Mouse (Mus musculus) urinary bladder, postnatal 36 days (tissue): ENCODE results near the gene 2610507B11Rik.
A peak's percentile ranks its signal among the peaks of the same experiment; 100 is the strongest.

Source experiments
- DNase-seq, 2 experiments: peaks; one replicate each; pipeline ENCODE4 v3.0.0; 2022; ENCODE audit warnings: low spot score in 2 of 2, mixed read lengths in 1 of 2

The 2610507B11Rik gene

DNA sequence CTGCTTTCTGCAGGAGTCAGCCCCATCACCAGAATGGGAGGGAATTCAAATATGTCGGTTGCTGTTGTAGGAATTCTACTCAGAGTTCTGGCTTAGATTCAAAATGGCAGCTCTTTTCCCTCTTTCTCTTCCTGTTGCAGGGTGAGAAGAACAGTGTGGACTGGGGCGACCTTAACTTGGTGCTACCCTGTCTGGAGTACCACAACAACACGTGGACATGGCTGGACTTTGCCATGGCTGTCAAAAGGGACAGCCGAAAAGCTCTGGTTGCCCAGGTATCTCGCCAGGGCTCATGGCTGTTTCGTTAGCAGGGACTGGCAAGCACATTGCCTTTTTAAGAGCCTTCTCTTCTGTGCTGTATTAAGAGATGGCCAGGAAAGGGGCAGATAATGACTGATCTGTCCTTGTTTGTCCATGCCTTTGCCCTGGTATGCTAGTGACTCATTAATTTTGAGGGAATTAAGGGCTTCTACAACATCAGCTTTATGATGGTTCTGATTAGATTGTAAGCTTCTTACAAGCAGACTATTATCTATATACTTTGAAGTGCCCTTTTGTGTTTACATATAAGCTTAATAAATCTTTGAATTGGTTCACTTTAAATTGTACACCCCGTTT, 27.7 kb downstream of the 2610507B11Rik start:
- DNase-seq: no peak

- DNase-seq: no peak
Observed at GRCm38 (mm10) chr11:78290654-78291053, 29.1 kb downstream of the 2610507B11Rik start, which contains the start of gene BC030499. TSS of gene BC030499 (plus strand) at chr11:78290841.

GRCm38 (mm10) chr11:78294585-78294984, 33.0 kb downstream of the 2610507B11Rik start:
- no peak for DNase-seq

DNA sequence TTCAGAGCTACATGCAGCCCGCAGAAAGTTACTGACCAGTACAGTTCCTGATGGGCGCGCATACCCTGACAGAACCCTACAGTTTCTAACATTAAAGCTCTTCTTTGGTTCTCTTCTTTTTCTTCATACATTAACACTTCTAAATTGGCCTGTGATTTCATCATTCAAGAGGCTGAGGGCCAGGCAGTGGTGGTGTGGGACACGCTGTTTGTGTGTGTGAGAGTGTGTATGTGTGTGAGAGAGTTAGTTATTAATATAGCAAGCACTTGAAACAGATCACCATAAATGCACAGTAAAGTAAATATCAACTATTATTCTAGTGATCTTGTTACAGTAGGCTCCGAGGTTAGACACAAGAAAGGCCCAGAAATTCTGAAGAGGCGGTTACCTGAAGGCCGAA, 39.4 kb downstream of the 2610507B11Rik start:
- DNase-seq: no peak

DNA sequence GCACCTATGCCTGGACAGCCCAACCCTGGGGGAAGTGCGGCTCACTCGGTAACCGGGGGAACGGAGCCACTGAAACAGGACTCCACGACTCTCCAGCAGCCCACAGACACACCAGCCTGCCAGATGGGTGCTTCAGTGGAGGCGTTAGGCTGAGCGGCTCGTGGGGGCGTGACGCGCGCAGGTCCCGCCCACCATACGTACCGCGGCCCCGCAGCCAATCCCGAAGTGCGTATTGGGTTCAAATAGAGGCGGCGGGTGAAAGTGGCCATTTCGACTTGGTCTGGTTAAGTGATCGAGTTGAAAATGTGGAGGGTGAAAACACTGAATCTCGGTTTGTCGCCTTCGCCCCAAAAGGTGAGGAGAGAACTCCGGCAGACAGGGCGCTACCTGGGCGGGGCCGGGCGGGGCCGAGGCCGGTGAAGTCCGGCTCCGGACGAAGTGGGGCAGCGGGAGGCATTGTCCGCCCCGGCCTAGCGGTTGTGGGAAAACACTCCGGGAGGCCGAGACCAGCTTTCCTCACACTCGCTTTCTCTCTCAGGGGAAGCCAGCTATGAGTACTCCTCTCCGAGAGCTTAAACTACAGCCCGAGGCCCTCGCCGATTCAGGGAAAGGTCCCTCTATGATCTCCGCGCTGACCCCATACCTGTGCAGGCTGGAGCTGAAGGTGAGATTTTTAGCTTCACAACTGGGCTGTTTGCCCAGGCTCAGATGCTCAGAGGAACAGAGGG, 40.0 kb downstream of the 2610507B11Rik start, which contains the start of gene Spag5:
Spag5 (plus strand) TSS at position 173 of the 728 bp plus-strand sequence.
- DNase-seq: peak; percentile 84 to 90

GRCm38 (mm10) chr11:78305272-78305671, 43.7 kb downstream of the 2610507B11Rik start:
- DNase-seq: no peak

DNA sequence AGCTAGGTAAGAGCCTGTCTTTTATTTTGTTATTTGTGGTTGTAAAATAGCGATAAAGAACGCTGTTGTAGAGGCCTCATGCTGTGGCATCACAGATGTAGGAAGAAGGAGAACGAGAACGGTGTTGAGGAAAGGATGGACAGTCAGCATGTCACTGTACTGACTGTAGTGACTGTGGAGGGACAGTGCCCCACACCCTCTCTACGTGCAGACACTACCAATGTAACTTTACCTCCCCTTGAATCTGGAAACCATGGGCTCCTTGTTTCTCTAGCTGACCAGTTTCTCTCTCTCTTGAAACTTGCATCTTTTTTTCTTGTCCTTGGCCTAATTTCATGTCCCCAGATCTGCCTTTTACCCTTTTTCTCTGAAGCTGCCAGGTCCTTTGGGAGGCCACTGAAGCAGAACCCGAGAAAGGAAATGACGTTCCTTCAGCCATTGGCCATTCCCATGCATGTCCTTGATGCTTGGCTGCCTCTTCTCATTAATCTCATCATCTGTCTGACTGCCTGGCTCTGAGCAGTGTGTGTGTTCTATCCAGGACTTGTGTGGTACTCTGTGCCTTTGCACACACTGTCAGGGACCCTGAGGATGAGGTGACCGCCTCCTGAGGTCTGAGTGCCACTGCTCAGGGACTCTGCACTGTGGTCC, 49.4 kb downstream of the 2610507B11Rik start:
- no peak for DNase-seq

- no peak for DNase-seq
Observed at GRCm38 (mm10) chr11:78313662-78314061, 52.1 kb downstream of the 2610507B11Rik start.

- DNase-seq: no peak
Observed at GRCm38 (mm10) chr11:78318411-78318810, 56.9 kb downstream of the 2610507B11Rik start.

DNA sequence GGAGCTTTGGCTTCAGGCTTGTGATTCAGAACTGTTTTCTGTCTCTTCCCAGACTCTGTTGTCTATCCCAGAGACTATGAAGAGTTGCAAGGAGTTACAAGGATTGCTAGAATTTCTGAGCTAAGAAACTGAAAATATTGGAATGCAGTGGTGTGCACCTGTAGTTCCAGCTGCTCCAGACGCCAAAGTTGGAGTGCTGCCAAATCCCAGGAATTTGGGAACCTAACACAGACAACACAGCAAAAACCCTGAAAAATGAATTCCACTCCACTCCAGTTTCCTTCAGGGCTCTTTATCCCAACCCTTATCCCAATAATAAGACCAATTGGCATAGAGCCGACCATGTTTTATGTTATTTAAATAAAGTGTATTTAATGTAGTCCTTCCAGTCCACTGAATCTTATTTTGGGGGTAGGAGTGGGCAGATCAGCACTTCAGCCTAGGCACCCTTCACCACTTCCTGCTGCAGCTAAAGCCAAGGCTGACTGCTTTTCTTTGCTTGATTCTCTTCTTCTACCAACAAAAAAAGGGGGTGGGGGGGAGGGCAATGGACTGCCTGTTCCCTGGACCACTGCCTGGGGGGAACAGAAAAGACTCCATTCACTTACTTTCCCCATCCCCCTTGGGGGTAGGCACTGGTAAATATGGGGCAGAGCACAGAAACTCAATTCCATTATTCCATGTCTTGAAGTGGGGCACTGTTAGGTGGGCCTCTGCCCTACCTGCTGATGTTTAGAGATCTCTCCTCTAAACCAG, 60.7 kb downstream of the 2610507B11Rik start:
- DNase-seq: no peak

GRCm38 (mm10) chr11:78322860-78323259, 61.3 kb downstream of the 2610507B11Rik start, which contains the start of gene Aldoc:
TSS of gene Aldoc (plus strand) at chr11:78322968.
- DNase-seq: peak; percentile 63 to 83

DNA sequence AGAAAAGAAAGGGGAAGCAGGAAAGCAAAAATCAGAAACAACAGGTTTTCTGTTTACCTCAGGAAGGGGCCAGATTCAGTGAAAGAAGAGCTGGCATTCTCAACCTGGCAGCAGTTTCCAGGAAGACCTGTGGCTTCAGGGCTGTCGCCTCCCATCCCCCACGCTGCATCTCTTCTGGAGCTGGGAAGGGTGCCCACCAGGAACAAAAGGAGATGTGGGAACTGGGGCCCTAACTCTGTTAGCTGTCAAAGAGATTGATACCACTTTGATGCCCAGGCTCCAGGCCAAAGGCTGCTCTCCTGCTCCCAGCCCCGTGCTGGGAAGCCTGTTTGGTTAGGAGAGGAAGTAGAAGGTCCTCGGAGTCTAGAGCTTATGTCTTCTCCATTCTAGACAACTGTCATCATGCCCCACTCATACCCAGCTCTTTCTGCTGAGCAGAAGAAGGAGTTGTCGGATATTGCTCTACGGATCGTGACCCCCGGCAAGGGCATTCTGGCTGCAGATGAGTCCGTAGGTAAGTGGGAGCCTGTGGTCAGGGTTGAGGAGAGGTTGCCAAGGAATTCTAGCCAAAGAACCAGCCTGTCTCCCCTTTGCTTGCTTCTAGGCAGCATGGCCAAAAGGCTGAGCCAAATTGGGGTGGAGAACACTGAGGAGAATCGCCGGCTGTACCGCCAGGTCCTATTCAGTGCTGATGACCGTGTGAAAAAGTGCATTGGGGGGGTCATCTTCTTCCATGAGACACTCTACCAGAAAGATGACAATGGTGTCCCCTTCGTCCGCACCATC, 62.6 kb downstream of the 2610507B11Rik start:
- DNase-seq: no peak

DNA sequence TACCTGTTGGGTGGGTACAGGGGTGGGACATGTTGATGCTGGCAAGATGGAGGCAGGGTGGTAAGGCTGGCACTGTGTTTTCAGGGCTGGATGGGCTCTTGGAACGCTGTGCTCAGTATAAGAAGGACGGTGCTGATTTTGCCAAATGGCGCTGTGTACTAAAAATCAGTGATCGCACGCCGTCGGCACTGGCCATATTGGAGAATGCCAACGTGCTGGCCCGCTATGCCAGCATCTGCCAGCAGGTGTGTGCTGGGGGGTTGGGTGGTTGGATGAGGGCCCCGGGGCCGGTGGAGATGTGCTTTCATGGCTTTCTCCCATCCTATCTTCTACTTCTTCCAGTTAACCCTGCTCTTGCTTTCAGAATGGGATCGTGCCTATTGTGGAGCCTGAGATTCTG, 63.4 kb downstream of the 2610507B11Rik start:
- no peak for DNase-seq

- DNase-seq: no peak
Observed at GRCm38 (mm10) chr11:78327215-78327614, 65.7 kb downstream of the 2610507B11Rik start.

- DNase-seq: peak; percentile 95 to 97
Observed at GRCm38 (mm10) chr11:78327634-78328511, 66.3 kb downstream of the 2610507B11Rik start, which contains the start of gene Pigs. TSS of gene Pigs (plus strand) at chr11:78328415.

DNA sequence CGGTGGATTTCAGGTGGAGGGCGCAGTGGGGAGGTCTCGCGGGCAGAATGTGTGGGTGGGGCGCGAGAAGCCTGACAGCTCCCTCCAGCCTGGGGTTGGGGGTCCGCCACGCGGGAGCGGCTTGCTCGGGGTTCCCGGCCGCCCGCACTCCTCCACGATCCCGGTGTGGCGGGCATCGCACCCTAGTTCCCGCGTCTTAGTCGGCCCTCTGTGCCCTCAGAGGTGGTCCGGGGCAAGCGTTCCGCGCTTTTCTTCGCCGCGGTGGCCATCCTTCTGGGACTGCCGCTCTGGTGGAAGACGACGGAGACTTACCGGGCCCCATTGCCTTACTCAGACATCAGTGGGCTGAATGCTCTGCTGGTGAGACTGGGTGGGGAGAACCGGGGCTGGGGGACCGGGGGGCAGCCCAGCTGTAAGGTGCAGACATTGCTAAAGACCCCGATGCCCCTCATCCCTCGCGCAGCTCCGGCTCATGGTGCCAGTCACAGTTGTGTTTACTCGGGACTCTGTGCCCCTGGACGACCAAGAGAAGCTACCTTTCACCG, 67.0 kb downstream of the 2610507B11Rik start:
- DNase-seq: no peak

- no peak for DNase-seq
Observed at GRCm38 (mm10) chr11:78332676-78333075, 71.1 kb downstream of the 2610507B11Rik start.

GRCm38 (mm10) chr11:78333992-78334391, 72.4 kb downstream of the 2610507B11Rik start:
- no peak for DNase-seq

- DNase-seq: no peak
Observed at GRCm38 (mm10) chr11:78337040-78337439, 75.5 kb downstream of the 2610507B11Rik start.
